In the genomic region with DNA sequence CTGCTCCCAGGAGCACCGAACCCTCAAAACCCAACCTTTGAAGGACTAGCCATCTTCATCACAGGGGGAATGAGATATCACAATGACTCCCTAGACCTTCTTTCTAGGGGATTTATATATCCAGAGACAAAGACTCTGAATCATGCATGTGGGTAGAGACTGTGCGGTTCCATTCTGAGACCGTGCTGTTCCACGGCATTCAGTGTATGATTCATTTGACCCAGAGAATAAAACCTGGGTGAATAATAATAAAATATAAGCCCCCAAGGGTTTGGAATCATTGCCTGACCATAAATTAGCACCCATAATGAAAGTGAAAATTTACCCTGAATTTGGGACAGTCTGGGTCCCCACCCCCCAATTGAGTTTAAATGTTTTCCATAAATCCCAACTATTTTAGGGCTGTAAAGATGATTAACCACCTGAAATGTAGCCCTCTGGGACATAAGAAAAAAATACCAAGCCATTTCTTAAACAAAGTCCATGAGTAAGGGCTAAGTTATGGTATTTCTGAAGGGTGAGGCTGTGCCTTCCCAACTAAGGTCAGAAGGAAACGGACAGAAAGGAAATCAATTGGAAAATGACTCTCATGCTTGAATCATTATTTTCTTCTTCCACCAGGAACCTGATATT, we compare ENCODE assay signal across 14 mouse cellular contexts. TPM values are rescaled to one million over a fixed set of nuclear protein-coding genes. Genes with fewer than 3 reads are reported as not detected.
"Had no signal": no experiment of that assay in that cellular context is flagged by ENCODE, and none has a peak within 500 bp of the region (broad histone marks: within the 10 kb centered on the region; RNA-seq: fewer than 3 reads in every experiment).

No protein-coding gene starts in this region.

- H3K36me3 ChIP-seq: liver, embryonic 13.5 days; midbrain, embryonic 12.5 days; midbrain, embryonic 15.5 days had no signal

- H3K4me2 ChIP-seq: liver, embryonic 13.5 days; midbrain, embryonic 12.5 days; midbrain, embryonic 15.5 days had no signal

- H3K9ac ChIP-seq: liver, embryonic 13.5 days; midbrain, embryonic 12.5 days; midbrain, embryonic 15.5 days had no signal

- H3K9me3 ChIP-seq: liver, embryonic 13.5 days; midbrain, embryonic 12.5 days; midbrain, embryonic 15.5 days had no signal

- ATAC-seq: midbrain, embryonic 15.5 days had no signal

- H3K4me1 ChIP-seq: midbrain, embryonic 12.5 days had no signal

- H3K4me3 ChIP-seq: layer of hippocampus, adult 2 months; liver, embryonic 13.5 days; midbrain, embryonic 12.5 days; midbrain, embryonic 15.5 days had no signal

- H3K27me3 ChIP-seq: liver, embryonic 13.5 days; midbrain, embryonic 15.5 days had no signal

- H3K27ac ChIP-seq: kidney, postnatal 0 days; layer of hippocampus, adult 2 months; liver, embryonic 13.5 days; macrophage; midbrain, embryonic 12.5 days; midbrain, embryonic 15.5 days had no signal

- DNase-seq: kidney, adult 9 months; kidney, postnatal 25 days; layer of hippocampus, adult 9-11 months; liver, embryonic 13.5 days; lung, adult 2 months; lung, postnatal 14 days; thymus, adult 18-20 months; thymus, postnatal 36 days had no signal

RNA-seq across cellular contexts. Expression of a gene that starts 43.4 kb away (rescaled TPM):
- polyA plus RNA-seq: liver, adult 2 months; macrophage had no signal
